Mouse (Mus musculus): ENCODE results near the gene Kif22.

GRCm38 (mm10) chr7:127027885-127028284 lies 14.4 kb downstream of the Kif22 start:
- no peak for TF ChIP-seq CTCF (IDR thresholded peaks at IDR 0.05; ENCODE audit: borderline replicate concordance, insufficient read depth, low read length)
- TF ChIP-seq POLR2A (IDR thresholded peaks at IDR 0.05; ENCODE audit: low read depth, low read length): no peak
